Mouse (Mus musculus) forebrain, embryonic 10.5 days (tissue): ENCODE measurements at regions not wholly inside any gene's neighbourhood (a gene's known extent, or its start where the extent isn't known, plus 50 kb on each side); places are given as distances from the start of the nearest gene placed in this dataset.

Experiments
- DNase-seq: peaks from one replicate; pipeline ENCODE4 v3.0.0-alpha.2; 2017; ENCODE audit warnings: low spot score; ENCODE audit errors: extremely low spot score
- H3K27ac ChIP-seq: fragments of 300-500 bp; sonication (generic); 2 replicates; pipeline ENCODE4 v1.5.1; 2016; ENCODE audit warnings: mild to moderate bottlenecking
- H3K27me3 ChIP-seq: fragments of 300-500 bp; sonication (generic); 2 replicates; pipeline ENCODE4 v1.6.1; 2016; ENCODE audit warnings: mild to moderate bottlenecking; ENCODE audit not compliant: poor library complexity, severe bottlenecking
- H3K36me3 ChIP-seq: fragments of 300-500 bp; sonication (generic); replicated peaks from 2 replicates; pipeline ENCODE4 v1.6.1; 2016; ENCODE audit warnings: mild to moderate bottlenecking, moderate library complexity
- H3K4me1 ChIP-seq: fragments of 300-500 bp; sonication (generic); 2 replicates; pipeline ENCODE4 v1.6.1; 2016
- H3K4me3 ChIP-seq: fragments of 300-500 bp; sonication (generic); 2 replicates; pipeline ENCODE4 v1.5.1; 2016; ENCODE audit warnings: mild to moderate bottlenecking, moderate library complexity
- H3K9me3 ChIP-seq: fragments of 300-500 bp; sonication (generic); 2 replicates; pipeline ENCODE4 v1.6.1; 2016; ENCODE audit warnings: mild to moderate bottlenecking, moderate library complexity
- WGBS: fragments of 180-500 bp; shearing (Covaris S2); methylation state at CpG from one replicate; pipeline ENCODE4 v1.1.7; 2016; 5-methylcytosine and 5-hydroxymethylcytosine counted together

DNA sequence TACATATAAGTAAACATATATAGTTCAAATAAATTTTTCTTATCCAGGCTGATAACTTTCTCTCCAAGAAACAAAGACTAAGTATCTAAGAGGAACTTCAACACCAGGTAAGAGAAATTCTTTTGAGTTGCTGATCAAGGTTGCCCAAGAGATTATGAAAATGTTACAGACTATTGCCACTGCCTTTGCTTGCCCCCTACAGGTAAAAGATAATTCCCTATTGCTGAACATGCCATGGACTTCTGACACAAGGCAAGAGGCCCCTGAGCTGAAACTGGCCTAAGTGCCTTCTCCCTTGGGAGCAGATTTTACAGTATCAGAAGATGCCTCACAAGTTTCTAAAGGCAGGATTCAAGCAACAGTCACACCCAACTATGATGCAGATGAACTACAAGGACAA, 2914.2 kb upstream of the Gm6569 start:
- no peaks in the 10 kb centered on the region for H3K36me3 ChIP-seq
- H3K4me1 ChIP-seq: peaks cover 11% of the 10 kb centered on the region; the same call in 1 of the 2 replicates
- no peaks in the 10 kb centered on the region for H3K27me3 ChIP-seq
- no peaks in the 10 kb centered on the region for H3K9me3 ChIP-seq
- H3K27ac ChIP-seq: no peak overlapping the region
- no peak overlapping the region for H3K4me3 ChIP-seq
- no peak for DNase-seq

DNA sequence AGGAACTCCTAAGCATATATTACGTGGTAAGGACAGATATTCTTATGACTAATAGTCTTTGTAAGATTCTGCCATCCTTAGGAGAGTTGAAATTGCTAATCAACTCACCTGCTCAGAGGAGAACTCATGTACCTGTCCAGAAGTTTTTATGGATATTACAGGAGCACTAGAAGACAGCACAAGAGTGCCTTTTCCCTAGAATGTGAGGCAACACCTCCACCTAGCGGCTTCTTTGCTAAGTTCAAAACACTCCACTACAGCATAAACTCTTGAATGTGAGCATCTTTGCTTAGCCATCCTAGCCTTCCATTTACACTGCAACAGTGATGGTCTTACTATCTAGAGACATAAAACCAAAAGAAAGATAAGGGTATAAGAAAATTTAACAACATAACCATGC, 2913.5 kb upstream of the Gm6569 start:
- Histone ChIP-seq H3K27ac (no peak overlapping the region), H3K4me3 (no peak overlapping the region), H3K4me1 (peaks cover 11% of the 10 kb centered on the region; the same call in 1 of the 2 replicates), H3K27me3 (no peaks in the 10 kb centered on the region), H3K36me3 (no peaks in the 10 kb centered on the region), H3K9me3 (no peaks in the 10 kb centered on the region)
- 43% methylated on average over 2 of the region's 2 CpGs for WGBS
- peak; percentile 56 for DNase-seq
